Mouse (Mus musculus) spleen, adult 2 months (tissue): ENCODE results near the gene Ddx49. TPM values are rescaled to one million over a fixed set of nuclear protein-coding genes. Genes with fewer than 3 reads are reported as not detected.

Experiments
- DNase-seq, 2 experiments: peaks; one replicate each; pipeline versions ENCODE4 v3.0.0 to v3.0.0-alpha.2; 2012 to 2021; ENCODE audit warnings: low spot score in 2 of 2, low read depth in 1 of 2
- H3K27ac ChIP-seq: fragments of 200-500 bp; 2 replicates; pipeline ENCODE4 v1.5.1; 2012; ENCODE audit warnings: low read length, inconsistent platforms; ENCODE audit not compliant: insufficient read depth
- H3K27me3 ChIP-seq: fragments of 200-500 bp; 2 replicates; pipeline ENCODE4 v1.6.1; 2012; ENCODE audit warnings: mild to moderate bottlenecking, moderate library complexity, low read length, inconsistent platforms; ENCODE audit not compliant: control insufficient read depth, insufficient read depth
- H3K36me3 ChIP-seq: fragments of 200-500 bp; 2 replicates; pipeline ENCODE4 v1.6.1; 2012; ENCODE audit warnings: mild to moderate bottlenecking, low read length, inconsistent platforms; ENCODE audit not compliant: control insufficient read depth, insufficient read depth
- H3K4me1 ChIP-seq: fragments of 200-500 bp; 2 replicates; pipeline ENCODE4 v1.6.1; 2011; ENCODE audit warnings: inconsistent platforms; ENCODE audit not compliant: control insufficient read depth, insufficient read depth, insufficient read length
- H3K4me3 ChIP-seq: fragments of 200-500 bp; 2 replicates; pipeline ENCODE4 v1.5.1; 2011; ENCODE audit warnings: mild to moderate bottlenecking, inconsistent platforms; ENCODE audit not compliant: insufficient read depth, insufficient read length; ENCODE audit errors: extremely low read depth
- CTCF ChIP-seq: fragments of 200-500 bp; IDR thresholded peaks from 2 replicates; pipeline ENCODE4 v1.5.1; 2011; ENCODE audit warnings: mild to moderate bottlenecking, inconsistent platforms; ENCODE audit not compliant: insufficient read depth, insufficient read length, insufficient replicate concordance; ENCODE audit errors: extremely low read depth
- POLR2A ChIP-seq: fragments of 200-500 bp; IDR thresholded peaks from 2 replicates; pipeline ENCODE4 v1.6.1; 2011; ENCODE audit warnings: low read depth, low read length, inconsistent platforms
- WGBS: fragments of 180-500 bp; shearing (Covaris S2); methylation state at CpG from one replicate; pipeline ENCODE4 v1.1.7; 2018; 5-methylcytosine and 5-hydroxymethylcytosine counted together
- polyA plus RNA-seq: library from polyadenylated mRNA; depleted of rRNA; stranded (reverse); fragments of >200 nt; gene quantifications from 2 replicates; pipeline ENCODE4 v1.2.3, GENCODE M21; 2012

Ddx49 gene
- polyA plus RNA-seq, 1 experiment = 37.4 TPM

GRCm38 (mm10) chr8:70343696-70344095 is 41.4 kb upstream of the Ddx49 start:
- H3K36me3 ChIP-seq = peaks cover 30% of the 10 kb centered on the region
- 86% methylated on average over 6 of the region's 6 CpGs for whole genome bisulfite sequencing
- no peak for DNase-seq
- no peak overlapping the region for H3K4me3 ChIP-seq
- no peaks in the 10 kb centered on the region for H3K27me3 ChIP-seq
- TF ChIP-seq POLR2A (no peak), CTCF (peak; percentile 21; the same call in 1 of the 2 replicates)
- no peak overlapping the region for H3K27ac ChIP-seq
- peaks cover 1% of the 10 kb centered on the region; the same call in 1 of the 2 replicates for H3K4me1 ChIP-seq

- TF ChIP-seq CTCF (no peak), POLR2A (no peak)
- Histone ChIP-seq H3K4me3 (no peak overlapping the region), H3K27me3 (no peaks in the 10 kb centered on the region), H3K4me1 (no peaks in the 10 kb centered on the region; the same call in 1 of the 2 replicates), H3K36me3 (peaks cover 36% of the 10 kb centered on the region), H3K27ac (no peak overlapping the region)
- WGBS = 95% methylated on average over 7 of the region's 7 CpGs
- no peak for DNase-seq
Measured at GRCm38 (mm10) chr8:70343076-70343475, 40.8 kb upstream of the Ddx49 start.

GRCm38 (mm10) chr8:70342007-70342406 is 39.7 kb upstream of the Ddx49 start:
- Histone ChIP-seq H3K4me3 (no peak overlapping the region), H3K27me3 (no peaks in the 10 kb centered on the region), H3K27ac (no peak overlapping the region), H3K4me1 (no peaks in the 10 kb centered on the region; the same call in 1 of the 2 replicates), H3K36me3 (peaks cover 47% of the 10 kb centered on the region)
- 52% methylated on average over 14 of the region's 14 CpGs for WGBS
- no peak for TF ChIP-seq CTCF
- TF ChIP-seq POLR2A = no peak
- no peak for DNase-seq

- WGBS = 92% methylated on average over 7 of the region's 7 CpGs
- TF ChIP-seq POLR2A = no peak
- no peak for TF ChIP-seq CTCF
- Histone ChIP-seq H3K27me3 (no peaks in the 10 kb centered on the region), H3K4me3 (no peak overlapping the region), H3K36me3 (peaks cover 55% of the 10 kb centered on the region), H3K27ac (no peak overlapping the region), H3K4me1 (no peaks in the 10 kb centered on the region; the same call in 1 of the 2 replicates)
- DNase-seq = no peak
Measured at GRCm38 (mm10) chr8:70340659-70341058, 38.4 kb upstream of the Ddx49 start.

- Histone ChIP-seq H3K36me3 (peaks cover 71% of the 10 kb centered on the region), H3K4me1 (no peaks in the 10 kb centered on the region; the same call in 1 of the 2 replicates), H3K4me3 (no peak overlapping the region), H3K27ac (no peak overlapping the region), H3K27me3 (no peaks in the 10 kb centered on the region)
- no peak for DNase-seq
- no peak for TF ChIP-seq CTCF
- no peak for TF ChIP-seq POLR2A
- whole genome bisulfite sequencing = 79% methylated on average over 7 of the region's 7 CpGs
Measured at GRCm38 (mm10) chr8:70338931-70339330, 36.6 kb upstream of the Ddx49 start.

- Histone ChIP-seq H3K27ac (no peak overlapping the region), H3K4me3 (no peak overlapping the region), H3K36me3 (peaks cover 63% of the 10 kb centered on the region), H3K27me3 (no peaks in the 10 kb centered on the region), H3K4me1 (no peaks in the 10 kb centered on the region)
- no peak for DNase-seq
- 93% methylated on average over 6 of the region's 6 CpGs for WGBS
- TF ChIP-seq POLR2A = no peak
- no peak for TF ChIP-seq CTCF
Measured at GRCm38 (mm10) chr8:70332878-70333202, 30.6 kb upstream of the Ddx49 start.

- DNase-seq = no peak
- Histone ChIP-seq H3K4me1 (no peaks in the 10 kb centered on the region), H3K27ac (no peak overlapping the region), H3K27me3 (no peaks in the 10 kb centered on the region), H3K36me3 (peaks cover 57% of the 10 kb centered on the region), H3K4me3 (no peak overlapping the region)
- WGBS = 82% methylated on average over 41 of the region's 41 CpGs
- no peak for TF ChIP-seq POLR2A
- no peak for TF ChIP-seq CTCF
Measured at GRCm38 (mm10) chr8:70332070-70332877, 30.0 kb upstream of the Ddx49 start.
